Mouse (Mus musculus): ENCODE data around the gene Gm40460. TPM values are rescaled to one million over a fixed set of nuclear protein-coding genes. Genes with fewer than 3 reads are reported as not detected.

The Gm40460 gene
- polyA plus RNA-seq, 1 experiment, result not detected

DNA sequence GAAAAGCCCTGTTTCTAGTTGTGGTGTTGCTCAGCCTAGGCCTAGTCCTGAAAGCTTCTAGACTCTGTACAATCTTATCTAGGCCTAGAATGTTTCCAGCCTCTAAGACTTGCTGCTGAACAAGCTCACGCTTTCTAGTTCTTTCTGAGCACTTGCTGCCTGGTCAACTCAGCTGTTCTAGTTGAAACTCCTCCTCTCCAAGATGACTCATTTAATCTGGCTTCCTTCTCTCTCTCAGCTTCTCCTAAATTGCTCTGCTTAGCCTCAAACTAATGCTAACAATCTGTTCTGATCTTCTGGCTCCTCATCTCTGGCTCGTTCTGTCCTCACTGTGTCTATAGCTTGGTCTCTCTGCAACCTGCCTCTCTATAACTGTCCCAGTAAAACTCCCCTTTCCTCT, 42.1 kb downstream of the Gm40460 start:
- 41% methylated on average over 2 of the region's 2 CpGs for WGBS
- no peak for TF ChIP-seq POLR2A (IDR thresholded peaks at IDR 0.05; ENCODE audit: insufficient read depth, low read depth, low read length)
- TF ChIP-seq CTCF (IDR thresholded peaks at IDR 0.05; ENCODE audit: insufficient read depth, low read depth, low read length), result no peak
- Histone ChIP-seq H3K4me1 (ENCODE audit: control insufficient read depth, insufficient read depth, low read length) (no peaks in the 10 kb centered on the region), H3K4me3 (ENCODE audit: insufficient read depth, low read depth, low read length) (no peak overlapping the region), H3K27ac (ENCODE audit: insufficient read depth, low read depth, low read length) (no peak overlapping the region)

Other genes with a start within 250 kb of the Gm40460 start
- gene Mob2, start 180.0 kb downstream of the Gm40460 start, polyA plus RNA-seq (2012; ENCODE audit: insufficient read depth, insufficient read length, low replicate concordance, missing spikeins), result not detected in 2 replicates
- gene Dusp8, start 145.2 kb downstream of the Gm40460 start, polyA plus RNA-seq (2012; ENCODE audit: insufficient read depth, insufficient read length, low replicate concordance, missing spikeins), result not detected in 2 replicates
- gene Gm45618, start 120.3 kb downstream of the Gm40460 start, polyA plus RNA-seq (2012; ENCODE audit: insufficient read depth, insufficient read length, low replicate concordance, missing spikeins), result not detected in 2 replicates
- not detected in 2 replicates for gene Gm39115, start 105.0 kb downstream of the Gm40460 start, polyA plus RNA-seq (2012; ENCODE audit: insufficient read depth, insufficient read length, low replicate concordance, missing spikeins)
- not detected in 2 replicates for gene Gm45337, start 96.5 kb downstream of the Gm40460 start, polyA plus RNA-seq (2012; ENCODE audit: insufficient read depth, insufficient read length, low replicate concordance, missing spikeins)
- not detected in 2 replicates for gene Gm29735, start 84.0 kb downstream of the Gm40460 start, polyA plus RNA-seq (2012; ENCODE audit: insufficient read depth, insufficient read length, low replicate concordance, missing spikeins)
- gene Gm4553, start 75.3 kb downstream of the Gm40460 start, polyA plus RNA-seq (2012; ENCODE audit: insufficient read depth, insufficient read length, low replicate concordance, missing spikeins), result not detected in 2 replicates
- gene Krtap5-2, start 65.1 kb downstream of the Gm40460 start, polyA plus RNA-seq (2012; ENCODE audit: insufficient read depth, insufficient read length, low replicate concordance, missing spikeins), result not detected in 2 replicates
- not detected in 2 replicates for gene Gm10153, start 50.7 kb downstream of the Gm40460 start, polyA plus RNA-seq (2012; ENCODE audit: insufficient read depth, insufficient read length, low replicate concordance, missing spikeins)
- not detected in 2 replicates for gene Krtap5-3, start 39.7 kb downstream of the Gm40460 start, polyA plus RNA-seq (2012; ENCODE audit: insufficient read depth, insufficient read length, low replicate concordance, missing spikeins)
- not detected in 2 replicates for gene Gm7579, start 29.2 kb downstream of the Gm40460 start, polyA plus RNA-seq (2012; ENCODE audit: insufficient read depth, insufficient read length, low replicate concordance, missing spikeins)
- gene Krtap5-5, start 11.1 kb downstream of the Gm40460 start, polyA plus RNA-seq (2012; ENCODE audit: insufficient read depth, insufficient read length, low replicate concordance, missing spikeins), result not detected in 2 replicates
- gene Gm2431, start 17.3 kb upstream of the Gm40460 start, polyA plus RNA-seq (2012; ENCODE audit: insufficient read depth, insufficient read length, low replicate concordance, missing spikeins), result not detected in 2 replicates
- gene Gm4559, start 33.3 kb upstream of the Gm40460 start, polyA plus RNA-seq (2012; ENCODE audit: insufficient read depth, insufficient read length, low replicate concordance, missing spikeins), result not detected in 2 replicates
- not detected in 2 replicates for gene Krtap5-1, start 56.0 kb upstream of the Gm40460 start, polyA plus RNA-seq (2012; ENCODE audit: insufficient read depth, insufficient read length, low replicate concordance, missing spikeins)
- gene Krtap5-4, start 62.5 kb upstream of the Gm40460 start, polyA plus RNA-seq (2012; ENCODE audit: insufficient read depth, insufficient read length, low replicate concordance, missing spikeins), result not detected in 2 replicates
- gene Ifitm10, start 132.7 kb upstream of the Gm40460 start, polyA plus RNA-seq (2012; ENCODE audit: insufficient read depth, insufficient read length, low replicate concordance, missing spikeins), result not detected in 2 replicates
- not detected in 2 replicates for gene Gm49369, start 141.6 kb upstream of the Gm40460 start, polyA plus RNA-seq (2012; ENCODE audit: insufficient read depth, insufficient read length, low replicate concordance, missing spikeins)
- 266 and 290 TPM in 2 replicates for gene Ctsd, start 147.0 kb upstream of the Gm40460 start, polyA plus RNA-seq (2012; ENCODE audit: insufficient read depth, insufficient read length, low replicate concordance, missing spikeins)
- not detected in 2 replicates for gene Syt8, start 193.8 kb upstream of the Gm40460 start, polyA plus RNA-seq (2012; ENCODE audit: insufficient read depth, insufficient read length, low replicate concordance, missing spikeins)
- gene Tnni2, start 200.7 kb upstream of the Gm40460 start, polyA plus RNA-seq (2012; ENCODE audit: insufficient read depth, insufficient read length, low replicate concordance, missing spikeins), result not detected in 2 replicates
- gene Lsp1, start 219.7 kb upstream of the Gm40460 start, polyA plus RNA-seq (2012; ENCODE audit: insufficient read depth, insufficient read length, low replicate concordance, missing spikeins), result not detected in 2 replicates